Mouse (Mus musculus): Measurements from ENCODE around the gene Usp43. TPM values are rescaled to one million over a fixed set of nuclear protein-coding genes. Genes with fewer than 3 reads are reported as not detected.

Usp43 gene
- total and polyA plus RNA-seq, 2 experiments from 2014 or later, result 0.66 to 3.9 TPM

DNA sequence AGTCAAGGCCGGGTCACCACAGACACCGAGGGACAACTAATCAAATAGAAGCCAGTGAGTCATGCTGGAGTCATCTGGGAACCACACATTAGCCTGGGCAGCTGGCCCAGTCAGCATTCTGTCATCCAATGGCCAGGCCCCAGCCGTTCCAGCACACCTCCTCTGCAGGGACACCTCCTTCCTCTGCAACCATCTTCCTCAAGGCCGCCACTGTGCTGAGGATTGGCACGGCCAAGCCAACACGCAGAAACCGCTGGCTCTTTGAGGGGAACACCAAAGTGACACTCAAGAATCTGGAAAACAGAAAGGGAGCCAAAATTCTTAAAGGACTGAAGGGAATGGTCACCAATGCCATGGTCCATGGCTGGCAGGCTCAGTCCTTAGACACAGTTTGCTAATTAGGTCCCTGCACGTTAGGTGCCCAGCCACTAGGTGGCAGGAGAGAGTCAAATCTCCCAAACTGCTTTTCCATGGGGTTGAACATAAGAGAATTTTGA lies 24.8 kb downstream of the Usp43 start:
- WGBS, result 13% methylated on average over 8 of the region's 8 CpGs
- peak overlapping the region; percentile 37 for H3K4me2 ChIP-seq (ENCODE audit: low read depth, low read length)
- H3K36me3 ChIP-seq (replicated peaks; ENCODE audit: control insufficient read depth, insufficient read depth, low read length), result no peaks in the 10 kb centered on the region
- H3K9me3 ChIP-seq (replicated peaks; ENCODE audit: control insufficient read depth, low read length), result no peaks in the 10 kb centered on the region
- no peaks in the 10 kb centered on the region for H3K27me3 ChIP-seq (ENCODE audit: control insufficient read depth, insufficient read depth, low read length)
- H3K27ac ChIP-seq (ENCODE audit: low read depth), result peak overlapping the region; percentile 86
- DNase-seq (ENCODE audit: low spot score) (peak; percentile 95), ATAC-seq (ENCODE audit: insufficient read depth, low read depth) (peak; percentile 99)
- peaks cover 4% of the 10 kb centered on the region; the same call in 1 of the 2 replicates for H3K4me1 ChIP-seq (ENCODE audit: control insufficient read depth, insufficient read depth)
- H3K9ac ChIP-seq (replicated peaks; ENCODE audit: low read depth, low read length), result no peak overlapping the region
- 0 out of 2 replicates have a peak overlapping the region, but pooled peaks have one; percentile 4 for H3K4me3 ChIP-seq (ENCODE audit: low read depth, low read length)
- no peak for TF ChIP-seq EP300 (IDR thresholded peaks at IDR 0.05; ENCODE audit: low read depth)
- peak; percentile 87 for TF ChIP-seq CTCF (IDR thresholded peaks at IDR 0.05; ENCODE audit: low read depth)

- Histone ChIP-seq H3K36me3 (replicated peaks; ENCODE audit: control insufficient read depth, insufficient read depth, low read length) (no peaks in the 10 kb centered on the region), H3K4me3 (ENCODE audit: low read depth, low read length) (no peak overlapping the region), H3K4me2 (ENCODE audit: low read depth, low read length) (no peak overlapping the region), H3K27ac (ENCODE audit: low read depth) (no peak overlapping the region), H3K9me3 (replicated peaks; ENCODE audit: control insufficient read depth, low read length) (no peaks in the 10 kb centered on the region), H3K9ac (replicated peaks; ENCODE audit: low read depth, low read length) (no peak overlapping the region), H3K4me1 (ENCODE audit: control insufficient read depth, insufficient read depth) (peaks cover 4% of the 10 kb centered on the region; the same call in 1 of the 2 replicates), H3K27me3 (ENCODE audit: control insufficient read depth, insufficient read depth, low read length) (no peaks in the 10 kb centered on the region)
- no peak for DNase-seq (ENCODE audit: low spot score)
- WGBS, result 88% methylated on average over 7 of the region's 7 CpGs
- no peak for ATAC-seq (ENCODE audit: insufficient read depth, low read depth)
- TF ChIP-seq CTCF (IDR thresholded peaks at IDR 0.05; ENCODE audit: low read depth) (no peak), EP300 (IDR thresholded peaks at IDR 0.05; ENCODE audit: low read depth) (no peak)
These were observed 26.3 kb downstream of the Usp43 start for GRCm38 (mm10) chr11:67895641-67896040.

DNA sequence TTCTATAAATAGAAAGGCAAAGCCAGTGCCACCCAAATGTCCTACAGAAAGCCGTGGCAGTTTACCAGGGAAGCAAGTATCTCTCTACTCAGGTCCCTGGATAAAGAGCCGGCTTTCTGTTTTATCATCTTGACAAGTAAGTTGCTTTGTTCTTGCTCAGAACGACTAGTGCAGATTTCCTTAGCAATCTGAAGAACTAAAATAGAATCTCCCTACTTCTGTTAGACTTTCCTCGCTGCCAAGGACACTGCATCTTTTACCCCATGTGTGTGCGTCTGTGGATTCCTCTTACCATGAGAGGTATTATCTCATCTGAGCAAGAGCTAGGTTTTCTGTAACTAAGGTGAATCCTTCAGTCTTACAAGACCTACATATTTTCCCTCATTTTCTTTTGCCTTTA lies 33.4 kb downstream of the Usp43 start:
- Histone ChIP-seq H3K4me1 (ENCODE audit: control insufficient read depth, insufficient read depth) (no peaks in the 10 kb centered on the region), H3K4me2 (ENCODE audit: low read depth, low read length) (0 out of 2 replicates have a peak overlapping the region, but pooled peaks have one; percentile 9), H3K9ac (replicated peaks; ENCODE audit: low read depth, low read length) (no peak overlapping the region), H3K9me3 (replicated peaks; ENCODE audit: control insufficient read depth, low read length) (0 out of 2 replicates have a peak, but pooled peaks cover 3% of the 10 kb centered on the region), H3K27ac (ENCODE audit: low read depth) (no peak overlapping the region), H3K36me3 (replicated peaks; ENCODE audit: control insufficient read depth, insufficient read depth, low read length) (no peaks in the 10 kb centered on the region), H3K27me3 (ENCODE audit: control insufficient read depth, insufficient read depth, low read length) (no peaks in the 10 kb centered on the region), H3K4me3 (ENCODE audit: low read depth, low read length) (no peak overlapping the region)
- no peak; the same call in 1 of the 2 replicates for ATAC-seq (ENCODE audit: insufficient read depth, low read depth)
- WGBS, result 31% methylated on average over 5 of the region's 5 CpGs
- no peak for TF ChIP-seq CTCF (IDR thresholded peaks at IDR 0.05; ENCODE audit: low read depth)
- TF ChIP-seq EP300 (IDR thresholded peaks at IDR 0.05; ENCODE audit: low read depth), result no peak
- DNase-seq (ENCODE audit: low spot score), result peak; percentile 12

GRCm38 (mm10) chr11:67885921-67886320 lies 36.0 kb downstream of the Usp43 start:
- Histone ChIP-seq H3K27me3 (ENCODE audit: control insufficient read depth, insufficient read depth, low read length) (no peaks in the 10 kb centered on the region), H3K36me3 (replicated peaks; ENCODE audit: control insufficient read depth, insufficient read depth, low read length) (no peaks in the 10 kb centered on the region), H3K4me2 (ENCODE audit: low read depth, low read length) (no peak overlapping the region), H3K9ac (replicated peaks; ENCODE audit: low read depth, low read length) (no peak overlapping the region), H3K9me3 (replicated peaks; ENCODE audit: control insufficient read depth, low read length) (0 out of 2 replicates have a peak, but pooled peaks cover 3% of the 10 kb centered on the region), H3K4me1 (ENCODE audit: control insufficient read depth, insufficient read depth) (no peaks in the 10 kb centered on the region), H3K27ac (ENCODE audit: low read depth) (no peak overlapping the region), H3K4me3 (ENCODE audit: low read depth, low read length) (no peak overlapping the region)
- no peak for ATAC-seq (ENCODE audit: insufficient read depth, low read depth)
- TF ChIP-seq EP300 (IDR thresholded peaks at IDR 0.05; ENCODE audit: low read depth) (no peak), CTCF (IDR thresholded peaks at IDR 0.05; ENCODE audit: low read depth) (no peak)
- WGBS, result 96% methylated on average over 2 of the region's 2 CpGs
- no peak for DNase-seq (ENCODE audit: low spot score)

- 82% methylated on average over 9 of the region's 9 CpGs for WGBS
- no peak overlapping the region for H3K4me3 ChIP-seq (ENCODE audit: low read depth, low read length)
- DNase-seq (ENCODE audit: low spot score) (no peak), ATAC-seq (ENCODE audit: insufficient read depth, low read depth) (no peak)
- no peaks in the 10 kb centered on the region for H3K9me3 ChIP-seq (replicated peaks; ENCODE audit: control insufficient read depth, low read length)
- no peaks in the 10 kb centered on the region for H3K36me3 ChIP-seq (replicated peaks; ENCODE audit: control insufficient read depth, insufficient read depth, low read length)
- H3K27ac ChIP-seq (ENCODE audit: low read depth), result no peak overlapping the region
- TF ChIP-seq EP300 (IDR thresholded peaks at IDR 0.05; ENCODE audit: low read depth), result no peak
- TF ChIP-seq CTCF (IDR thresholded peaks at IDR 0.05; ENCODE audit: low read depth), result no peak
- no peak overlapping the region for H3K9ac ChIP-seq (replicated peaks; ENCODE audit: low read depth, low read length)
- H3K4me2 ChIP-seq (ENCODE audit: low read depth, low read length), result no peak overlapping the region
- H3K27me3 ChIP-seq (ENCODE audit: control insufficient read depth, insufficient read depth, low read length), result no peaks in the 10 kb centered on the region
- peaks cover 8% of the 10 kb centered on the region; the same call in 1 of the 2 replicates for H3K4me1 ChIP-seq (ENCODE audit: control insufficient read depth, insufficient read depth)
These were observed 56.3 kb downstream of the Usp43 start for GRCm38 (mm10) chr11:67865521-67866197.

All from heart, postnatal 0 days (tissue).